Mouse (Mus musculus) olfactory bulb, adult 2 months (tissue): Measurements from ENCODE around the gene Trim50.

Experiments
- CTCF ChIP-seq: fragments of 200-500 bp; IDR thresholded peaks from 2 replicates; pipeline ENCODE4 v1.5.1; 2012; ENCODE audit warnings: low read depth, mild to moderate bottlenecking, low read length, moderate library complexity; ENCODE audit not compliant: insufficient read depth
- POLR2A ChIP-seq: fragments of 200-500 bp; IDR thresholded peaks from 2 replicates; pipeline ENCODE4 v1.6.1; 2012; ENCODE audit warnings: mild to moderate bottlenecking, low read depth, low read length, moderate library complexity; ENCODE audit not compliant: insufficient read depth

DNA sequence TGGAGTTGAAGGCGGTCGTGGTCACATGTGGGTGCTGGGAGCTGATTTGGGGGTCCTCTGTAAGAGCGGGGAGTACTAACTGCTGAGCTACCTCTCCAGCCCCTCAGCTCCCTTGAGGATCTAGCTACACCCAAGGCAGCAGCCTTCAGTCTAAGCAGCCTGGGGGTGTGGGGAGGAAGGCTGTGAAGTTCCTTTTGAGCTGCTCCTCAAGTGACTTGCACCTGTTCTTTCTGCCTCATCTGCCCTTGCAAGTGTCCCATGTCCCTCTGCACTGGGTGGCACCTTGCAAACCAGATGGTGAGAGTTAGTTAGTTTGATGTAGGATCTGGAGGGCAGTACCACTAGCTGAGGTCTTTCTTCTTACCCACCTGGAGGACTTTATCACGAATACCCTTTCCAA, 55.0 kb downstream of the Trim50 start:
- TF ChIP-seq CTCF (no peak), POLR2A (no peak)
